Mouse (Mus musculus) left cerebral cortex, postnatal 36 days (tissue): ENCODE measurements around the gene Dennd2c. TPM values are rescaled to one million over a fixed set of nuclear protein-coding genes. Genes with fewer than 3 reads are reported as not detected.

Experiments used
- DNase-seq, 2 experiments: peaks; one replicate each; pipeline ENCODE4 v3.0.0; 2021 to 2022; ENCODE audit warnings: low spot score in 2 of 2, mixed read lengths in 1 of 2
- intact Hi-C: fragments of 180-260 bp; cut with DNase I; formaldehyde crosslinking; loops from one replicate; pipeline ENCODE4 v1.15.1; 2025
- total RNA-seq, 2 experiments: library from RNA; stranded (reverse); gene quantifications; 2 replicates each; pipeline ENCODE4 v1.2.3; 2021

Dennd2c gene
- under 1 TPM; 0.39 to 0.45 TPM for total RNA-seq

DNA sequence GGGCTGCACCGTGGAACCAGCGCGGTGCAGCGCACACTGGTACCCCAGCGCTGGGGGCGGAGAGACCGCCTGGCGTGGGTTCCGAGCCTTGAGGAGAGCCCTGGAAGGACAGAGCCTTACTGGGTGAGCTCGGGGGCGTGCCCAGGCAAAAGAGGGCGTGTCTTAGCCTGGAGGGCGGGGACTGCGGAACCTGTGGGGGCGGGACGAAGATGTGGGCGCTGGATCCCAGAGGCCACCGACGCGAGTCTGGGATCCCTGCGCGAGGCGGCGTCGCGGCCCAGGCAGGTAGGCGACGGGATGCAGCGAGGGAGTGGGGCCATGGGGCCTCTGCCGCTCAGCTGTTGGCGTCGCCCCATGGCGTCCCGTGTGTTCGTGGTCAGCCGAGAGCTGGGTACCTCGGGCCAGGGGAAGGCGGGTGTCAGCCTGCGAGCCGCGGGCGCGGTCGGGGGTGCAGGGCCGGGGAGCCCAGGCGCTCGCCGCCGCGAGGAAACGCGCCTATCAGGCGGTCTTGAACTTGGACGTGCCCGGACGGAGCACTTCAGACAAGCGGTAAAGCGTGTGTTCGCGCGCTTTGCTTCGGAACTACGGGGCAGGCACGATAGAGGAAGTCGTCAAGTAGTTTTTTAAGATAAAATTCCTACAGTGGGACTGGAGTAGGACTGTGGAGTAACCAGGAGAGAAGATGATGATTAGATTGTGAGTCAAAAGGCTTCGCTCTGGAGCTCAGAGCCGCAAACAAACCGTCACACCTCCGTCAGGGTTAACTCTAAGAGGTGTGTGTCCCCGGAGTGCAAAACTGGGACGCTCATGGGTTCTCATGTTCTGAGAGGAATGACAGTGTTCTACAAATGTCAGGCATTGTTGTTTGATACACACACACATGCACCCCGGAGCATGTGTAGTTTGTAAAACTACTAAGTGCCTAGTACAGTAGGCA is at the start of gene Dennd2c:
Dennd2c (plus strand) TSS at position 151 of the 937 bp plus-strand sequence.
- intact Hi-C loops, result loop anchor here (2.0 to 5.0 kb wide), 2 partner anchors 40 to 66 kb away; no protein-coding TSS in a partner anchor
- peak; percentile 58 to 68 for DNase-seq

DNA sequence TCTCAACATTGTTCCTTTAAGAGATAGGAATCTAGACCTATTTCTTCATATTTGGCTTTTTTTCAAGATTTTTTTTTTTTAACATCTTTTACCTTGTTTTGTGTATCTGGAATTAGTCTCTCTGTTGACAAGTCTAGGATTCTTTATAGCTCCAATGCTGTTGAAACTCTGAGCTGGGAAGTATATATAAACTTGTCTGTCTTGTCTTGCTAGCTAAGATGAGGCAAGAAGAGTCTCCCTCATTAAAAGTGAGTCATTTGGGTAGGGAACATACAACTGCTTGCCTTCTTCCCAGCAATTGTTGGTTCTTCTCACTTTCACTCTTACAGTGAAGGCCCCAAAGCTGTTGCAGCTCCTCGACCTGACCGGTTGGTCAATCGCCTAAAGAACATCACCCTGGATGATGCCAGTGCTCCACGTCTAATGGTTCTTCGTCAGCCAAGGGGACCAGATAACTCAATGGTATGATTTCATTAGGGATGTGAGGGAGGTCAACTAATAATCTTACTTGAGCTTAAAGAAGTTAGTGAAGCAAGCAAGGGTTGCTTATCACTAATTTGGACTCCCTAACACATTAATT is 46.3 kb upstream of the Dennd2c start:
- intact Hi-C loops, result loop anchor here (10.0 kb wide), 1 partner anchor 299 kb away; no protein-coding TSS in a partner anchor
- no peak for DNase-seq

DNA sequence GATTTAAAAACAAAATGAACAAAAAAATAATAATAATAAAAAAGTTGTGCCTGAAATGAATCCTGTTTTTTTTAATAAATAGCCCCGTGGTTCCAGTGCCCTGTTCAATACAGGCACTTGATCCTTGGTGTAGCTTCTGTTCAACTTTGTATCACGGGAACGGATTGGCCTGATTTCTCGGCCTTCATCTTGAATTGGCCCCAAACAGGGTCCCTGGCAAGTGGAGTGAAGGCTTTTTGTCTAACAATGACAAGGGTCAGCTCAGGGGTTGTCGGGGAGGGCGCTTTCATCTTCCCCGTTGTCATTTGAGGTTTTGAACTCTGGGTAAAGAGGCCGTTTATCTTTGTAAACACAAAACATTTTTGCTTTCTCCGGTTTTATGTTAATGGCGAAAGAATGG is 44.7 kb upstream of the Dennd2c start:
- intact Hi-C loops, result loop anchor here (2.0 to 10.0 kb wide), 2 partner anchors 113 to 297 kb away; partner anchors contain the start of gene Bcas2
- DNase-seq, result peak in 1 of 2 experiments; percentile 9

DNA sequence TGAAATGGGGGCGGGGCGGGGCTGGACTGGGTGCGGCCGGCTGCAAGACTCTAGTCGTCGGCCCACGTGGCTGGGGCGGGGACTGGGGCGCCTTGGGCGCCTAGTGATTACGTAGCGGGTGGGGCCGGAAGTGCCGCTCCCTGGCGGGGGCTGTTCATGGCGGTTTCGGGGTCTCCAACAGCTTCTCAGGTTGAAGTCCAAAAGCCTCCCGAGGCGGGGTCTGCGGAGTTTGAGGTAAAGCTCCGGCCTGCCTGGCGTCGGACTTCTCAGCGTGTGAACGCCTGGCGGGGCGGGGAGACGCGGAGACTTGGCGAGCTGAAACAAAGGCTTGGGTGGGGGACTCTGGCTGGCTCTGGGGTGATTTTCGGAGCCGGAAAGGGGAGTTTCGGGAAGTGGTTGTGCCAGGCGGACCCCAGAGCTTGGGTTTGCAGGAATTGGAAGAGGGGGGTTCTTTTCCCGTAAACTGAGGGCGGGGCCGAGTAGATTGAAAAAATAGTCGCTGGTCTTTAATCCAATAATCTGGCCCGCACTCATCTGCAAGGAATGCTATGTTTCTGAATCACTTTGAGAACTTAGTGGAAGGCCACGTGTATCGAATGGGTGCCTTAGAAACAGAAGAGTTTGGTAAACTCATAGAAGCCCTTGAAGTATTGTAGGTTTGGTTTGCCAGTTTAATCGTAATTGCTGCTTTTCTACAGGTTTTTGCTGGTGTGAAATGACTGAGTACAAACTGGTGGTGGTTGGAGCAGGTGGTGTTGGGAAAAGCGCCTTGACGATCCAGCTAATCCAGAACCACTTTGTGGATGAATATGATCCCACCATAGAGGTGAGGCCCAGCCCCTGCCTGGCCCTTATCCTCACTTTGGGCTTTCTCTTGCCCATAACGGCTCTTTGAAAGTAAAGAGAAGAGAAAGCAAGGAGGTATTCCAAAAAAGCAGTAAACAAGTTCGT is 43.9 kb upstream of the Dennd2c start, which contains the start of gene Nras:
Nras (plus strand) TSS at position 79 of the 951 bp plus-strand sequence.
- DNase-seq, result peak; percentile 90 to 92
- intact Hi-C loops, result loop anchor here (2.0 to 10.0 kb wide), 2 partner anchors 112 to 296 kb away; partner anchors contain the start of gene Bcas2

DNA sequence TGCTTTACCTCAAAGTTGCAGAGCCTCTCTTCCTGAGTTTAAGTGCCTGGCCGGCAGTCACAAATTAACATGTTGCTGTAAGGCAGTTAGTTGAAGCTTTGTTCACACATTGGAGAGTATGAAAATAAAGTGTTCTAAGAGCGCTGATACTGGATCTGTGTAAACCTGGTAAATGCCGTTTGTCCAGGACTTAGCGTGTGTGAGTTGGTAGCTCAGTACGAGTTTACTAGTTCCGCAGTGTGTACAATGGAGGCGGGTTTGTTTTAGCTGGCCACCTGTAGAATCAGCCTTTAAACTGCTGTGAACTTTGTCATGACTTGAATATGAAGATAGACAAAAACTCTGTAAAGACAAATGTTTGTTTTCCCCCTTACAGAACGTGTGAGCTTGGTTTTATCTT is 35.5 kb upstream of the Dennd2c start:
- DNase-seq, result no peak
- intact Hi-C loops, result no loop called here

DNA sequence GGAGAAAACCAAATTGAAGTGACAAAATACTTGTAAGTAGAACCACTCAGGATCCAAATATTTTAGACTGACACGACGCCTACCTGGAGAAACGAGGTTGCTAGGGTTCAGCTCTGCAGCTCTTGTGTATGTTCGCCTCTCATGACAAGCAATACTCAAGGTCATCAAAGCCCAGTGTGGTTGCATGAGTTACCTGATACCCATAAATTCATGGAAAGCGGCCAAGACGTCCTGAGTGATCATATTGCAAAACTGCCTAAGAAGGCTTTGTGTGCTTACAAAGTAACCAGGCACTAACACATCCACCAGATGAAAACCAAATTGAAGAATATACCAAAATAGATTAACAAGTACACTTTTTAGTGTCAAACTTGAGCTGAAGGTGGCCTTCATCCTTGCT is 33.4 kb upstream of the Dennd2c start:
- intact Hi-C loops, result no loop called here
- no peak for DNase-seq

DNA sequence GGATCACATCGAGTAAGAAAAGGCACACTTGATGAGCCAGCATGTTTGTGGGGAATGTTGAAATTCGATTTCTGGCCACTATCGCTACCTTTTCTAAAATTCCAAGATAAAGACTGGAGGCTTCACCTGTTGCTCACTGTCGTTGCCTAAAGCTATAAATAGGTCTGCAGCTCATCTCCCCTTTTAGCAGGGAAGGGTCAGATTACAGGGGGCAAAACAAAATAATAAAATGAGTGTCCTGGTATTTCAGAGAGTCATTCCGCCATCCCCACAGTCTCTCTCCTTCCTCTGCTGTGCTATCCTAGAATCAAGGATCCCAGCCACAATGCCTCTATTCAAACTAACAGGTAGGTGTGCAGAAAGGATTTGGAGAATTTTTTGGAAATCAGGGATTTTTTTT is 28.6 kb upstream of the Dennd2c start, which contains the start of gene Ampd1:
Ampd1 (plus strand) TSS at position 244 of the 400 bp plus-strand sequence.
- DNase-seq, result no peak
- intact Hi-C loops, result no loop called here

DNA sequence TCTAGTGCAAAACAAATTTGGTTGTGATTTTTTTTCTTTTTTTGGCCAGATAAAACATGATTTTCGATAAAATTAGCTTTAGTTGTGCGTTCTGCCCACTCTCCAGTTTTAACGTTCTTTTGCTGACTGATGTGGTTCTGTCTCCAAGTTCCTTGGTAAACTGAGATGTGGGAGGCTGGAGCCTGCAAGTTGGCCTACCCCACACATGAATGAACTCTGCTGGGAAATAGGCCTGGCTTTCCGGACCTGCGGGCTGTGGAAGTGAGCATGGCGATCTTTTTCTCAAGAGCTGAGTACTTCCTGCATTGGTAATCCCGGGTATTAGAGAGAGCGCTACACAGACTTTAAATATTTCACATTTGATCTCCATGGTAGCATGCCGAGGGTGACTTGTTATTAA is 26.5 kb upstream of the Dennd2c start:
- no peak for DNase-seq
- intact Hi-C loops, result no loop called here

DNA sequence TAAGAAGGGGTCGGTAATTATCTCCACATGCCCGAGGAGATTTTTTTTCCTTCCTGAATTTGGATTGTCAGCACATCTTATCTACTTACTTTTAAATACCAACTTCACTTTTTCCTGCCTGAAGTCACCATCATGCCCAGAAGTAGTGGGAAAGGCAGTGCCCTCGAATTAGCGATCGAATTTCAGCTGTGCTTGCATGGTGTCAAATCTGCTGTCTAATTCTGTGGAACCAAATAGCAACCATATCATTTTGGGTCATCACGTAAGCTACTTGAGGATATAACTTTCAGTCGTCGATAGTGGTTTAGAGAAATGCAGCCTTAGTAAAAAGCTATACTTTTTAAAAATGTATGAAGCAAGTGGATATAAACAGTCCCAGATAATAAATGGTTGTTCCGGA is 25.9 kb upstream of the Dennd2c start:
- DNase-seq, result no peak
- intact Hi-C loops, result no loop called here

DNA sequence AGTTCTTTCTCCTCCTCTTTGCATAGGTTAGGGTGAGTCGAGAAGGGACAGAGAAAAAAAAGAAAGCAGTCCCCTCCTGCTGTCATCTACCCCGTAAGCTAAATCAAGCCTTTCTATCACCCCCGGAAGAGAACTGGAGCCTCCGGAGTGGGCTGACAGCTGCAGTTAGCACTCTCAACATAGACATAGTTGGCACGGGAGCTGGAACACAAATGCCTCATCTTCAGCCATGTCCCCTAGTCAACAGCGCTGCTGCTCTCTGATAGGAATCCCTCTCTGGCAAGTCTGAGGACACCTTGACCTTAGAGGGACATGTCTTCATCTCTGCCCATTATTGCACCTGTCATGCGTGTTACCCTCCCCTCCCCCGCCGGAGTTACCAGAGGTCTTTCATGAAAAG is 23.1 kb upstream of the Dennd2c start:
- peak; percentile 25 to 34 for DNase-seq

DNA sequence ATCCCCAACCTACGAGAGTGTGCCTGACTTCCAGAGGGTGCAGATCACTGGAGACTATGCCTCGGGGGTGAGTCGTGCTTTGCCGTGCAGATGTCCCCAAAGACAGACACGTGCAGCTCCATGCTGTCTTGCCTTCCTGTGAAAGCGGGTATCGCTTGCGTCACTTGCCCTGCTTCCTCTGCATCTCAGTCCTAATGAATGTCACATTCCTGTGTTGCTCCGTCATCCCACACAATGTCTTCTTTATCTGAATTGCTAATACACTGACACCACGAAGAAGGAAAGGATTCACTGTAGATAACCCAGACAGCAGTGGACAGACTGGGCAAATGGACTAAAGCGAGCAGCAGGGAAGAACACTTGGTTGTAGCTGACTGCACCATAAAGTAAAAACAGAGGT is 21.4 kb upstream of the Dennd2c start:
- intact Hi-C loops, result no loop called here
- no peak for DNase-seq

More for the DNA sequence above, 23.1 kb upstream of the Dennd2c start:
- intact Hi-C loops, result no loop called here

DNA sequence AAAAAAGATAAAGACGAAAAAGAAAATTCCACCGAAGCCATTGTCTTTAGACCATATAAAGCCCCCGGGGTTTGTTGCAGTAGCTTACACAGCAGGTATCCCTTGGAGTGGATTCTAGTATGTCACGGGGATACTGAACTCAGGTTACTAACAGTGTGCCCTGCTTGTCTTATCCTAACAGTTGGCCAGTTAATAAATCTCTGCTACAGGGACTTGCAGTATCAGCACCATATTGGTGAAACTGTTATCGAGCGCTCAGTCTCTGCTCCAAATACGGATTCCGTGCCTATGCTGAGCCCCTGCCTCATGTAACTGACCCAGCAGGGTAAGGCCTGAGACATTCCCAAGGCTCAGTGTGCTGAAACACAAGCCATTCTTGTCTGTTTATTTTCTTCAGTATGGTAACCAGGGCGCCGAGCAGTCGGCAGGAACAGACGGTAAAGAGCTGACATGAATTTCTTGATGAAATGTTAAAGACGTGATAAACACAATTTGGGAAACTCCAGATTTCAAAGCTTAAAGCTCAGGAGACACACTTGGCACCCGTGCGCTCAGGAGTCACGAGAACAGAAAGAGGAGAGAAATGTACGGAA is 20.4 kb upstream of the Dennd2c start:
- no peak for DNase-seq
- intact Hi-C loops, result no loop called here

DNA sequence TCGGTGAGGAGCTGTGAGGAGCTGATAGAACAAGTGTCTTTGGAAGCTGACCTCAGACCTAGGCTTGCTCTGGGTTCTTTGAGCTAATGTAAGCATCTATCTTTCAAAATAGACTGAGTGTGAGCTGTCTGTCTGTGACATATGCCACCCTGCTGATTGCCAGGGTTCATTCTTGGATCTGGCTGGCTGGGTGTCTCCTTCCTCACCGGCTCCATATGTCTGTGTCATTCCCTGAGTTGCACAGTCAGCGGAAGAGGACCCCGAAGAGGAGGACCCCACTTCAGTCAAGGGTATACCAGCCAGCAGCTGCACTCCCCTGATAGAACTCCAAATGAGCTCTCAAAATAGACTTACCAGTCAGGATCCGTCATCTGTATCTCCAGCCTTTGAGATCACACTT is 19.6 kb upstream of the Dennd2c start:
- no peak for DNase-seq
- intact Hi-C loops, result no loop called here

DNA sequence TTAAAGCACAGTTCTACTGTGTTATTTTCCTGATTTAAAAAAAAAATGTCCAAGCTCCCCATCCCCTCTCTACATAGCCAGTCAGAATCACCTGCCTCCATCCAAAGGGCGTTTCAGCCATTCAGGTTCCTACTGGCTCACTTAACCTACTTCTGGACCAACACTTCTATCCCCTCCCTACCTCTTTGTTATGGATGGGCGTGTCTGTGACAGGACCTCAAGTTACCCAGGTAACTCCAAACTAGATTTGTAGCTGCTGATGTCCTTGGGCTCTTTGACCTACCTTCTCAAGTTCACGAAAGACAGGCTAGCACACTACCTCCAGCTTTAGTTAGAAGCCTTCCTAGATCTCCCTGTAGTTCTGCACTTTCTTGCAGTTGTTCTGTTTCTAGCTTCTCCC is 16.4 kb upstream of the Dennd2c start:
- intact Hi-C loops, result no loop called here
- no peak for DNase-seq

DNA sequence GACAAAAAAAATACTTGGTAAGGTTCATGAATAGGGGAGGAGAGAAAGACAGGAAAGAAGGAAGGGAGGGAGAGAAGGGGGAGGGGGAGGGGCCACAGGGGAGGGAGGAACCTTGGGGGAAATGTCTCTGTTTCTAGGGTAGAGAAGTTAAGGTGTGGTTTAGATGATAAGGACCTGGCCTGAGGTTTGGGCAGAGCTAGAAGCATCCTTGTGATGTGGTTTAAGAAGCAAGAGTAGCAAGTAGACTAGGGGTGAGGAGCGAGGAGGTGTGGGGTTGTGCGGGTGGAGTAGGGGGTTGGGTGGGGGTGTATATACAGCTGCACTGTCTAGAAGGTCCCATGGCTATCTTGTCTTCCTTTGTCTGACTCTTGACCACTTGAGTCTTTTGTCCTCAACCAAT is 10.7 kb upstream of the Dennd2c start:
- intact Hi-C loops, result no loop called here
- DNase-seq, result no peak

DNA sequence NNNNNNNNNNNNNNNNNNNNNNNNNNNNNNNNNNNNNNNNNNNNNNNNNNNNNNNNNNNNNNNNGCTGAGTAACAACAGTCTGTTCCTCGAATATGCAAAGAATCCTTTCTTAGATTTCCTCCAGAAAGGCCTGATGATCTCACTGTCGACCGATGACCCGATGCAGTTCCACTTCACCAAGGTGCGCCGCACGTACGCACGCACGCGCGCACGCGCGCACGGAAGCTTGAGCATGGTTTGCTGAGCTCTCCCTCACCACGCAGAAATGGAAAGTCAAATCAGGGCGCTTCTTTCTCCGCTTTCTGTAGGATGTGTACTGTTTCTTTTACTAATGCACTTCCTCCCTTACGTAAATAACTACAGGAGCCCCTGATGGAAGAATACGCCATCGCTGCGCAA is 3.7 kb upstream of the Dennd2c start:
- no peak for DNase-seq
- intact Hi-C loops, result no loop called here

DNA sequence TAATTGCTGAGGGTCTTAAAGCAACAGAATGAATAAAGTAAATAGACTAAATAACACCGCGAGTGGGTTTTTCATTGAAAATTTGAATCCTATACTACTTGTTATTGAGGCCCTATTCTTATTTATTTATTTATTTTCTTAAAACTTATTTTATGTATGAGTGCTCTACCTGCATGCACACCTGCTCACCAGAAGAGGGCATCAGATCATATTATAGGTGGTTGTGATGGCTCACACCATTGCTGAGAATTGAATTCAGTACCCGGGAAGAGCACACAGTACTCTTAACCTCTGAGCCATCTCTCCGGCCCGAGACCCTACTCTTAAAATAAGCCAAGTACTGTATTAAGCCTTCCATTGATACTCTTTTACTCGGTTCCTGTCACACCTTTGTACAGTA is 2.7 kb upstream of the Dennd2c start:
- intact Hi-C loops, result loop anchor here (5.0 kb wide), 1 partner anchor 43 kb away; no protein-coding TSS in a partner anchor
- DNase-seq, result no peak

DNA sequence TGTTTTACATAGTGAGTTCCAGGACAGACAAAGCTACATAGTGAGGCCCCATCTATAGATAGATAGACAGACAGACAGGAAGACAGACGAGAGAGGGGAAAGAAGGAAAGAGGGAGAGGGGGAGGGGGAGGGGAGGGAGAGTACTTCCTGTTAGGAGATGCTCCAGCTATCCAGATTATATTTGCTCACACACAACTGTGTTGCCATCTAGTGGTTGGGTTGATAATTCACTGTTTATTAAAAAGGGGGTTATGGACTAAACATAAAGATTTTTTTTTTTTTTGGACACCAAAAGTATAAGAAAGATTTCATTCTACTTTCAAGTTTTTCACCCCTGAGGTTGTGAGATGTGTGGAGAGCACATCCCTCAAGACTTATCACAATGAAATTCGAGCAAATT is 1.7 kb upstream of the Dennd2c start:
- no peak for DNase-seq
- intact Hi-C loops, result loop anchor here (5.0 kb wide), 1 partner anchor 42 kb away; no protein-coding TSS in a partner anchor

DNA sequence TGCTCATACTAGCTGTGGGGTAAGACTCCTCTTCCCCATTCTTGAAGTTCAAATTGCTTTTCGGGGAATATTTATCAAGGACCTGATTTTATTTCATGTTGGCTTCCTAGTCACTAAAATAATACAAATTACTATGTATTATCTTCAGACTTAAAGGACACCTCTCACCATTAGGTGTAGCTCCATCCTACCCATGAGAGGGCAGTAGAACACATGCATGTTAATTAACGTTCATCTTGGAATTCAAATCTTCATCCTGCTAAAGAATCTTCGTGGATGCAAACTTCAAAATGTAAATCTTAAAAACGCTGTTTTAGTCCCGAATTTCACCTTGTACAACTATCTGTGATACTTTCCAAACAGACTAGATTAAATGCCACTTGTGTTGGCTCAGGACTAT is 1.2 kb upstream of the Dennd2c start:
- DNase-seq, result no peak
- intact Hi-C loops, result loop anchor here (5.0 kb wide), 1 partner anchor 41 kb away; no protein-coding TSS in a partner anchor
